Mouse (Mus musculus) small intestine, adult 2 months (tissue): Measurements from ENCODE around the gene Atg3. TPM values are rescaled to one million over a fixed set of nuclear protein-coding genes. Genes with fewer than 3 reads are reported as not detected.

Experiments
- H3K27ac ChIP-seq: fragments of 200-500 bp; 2 replicates; pipeline ENCODE4 v1.5.1; 2012; ENCODE audit warnings: low read depth, low read length, control low read depth, inconsistent platforms; ENCODE audit not compliant: insufficient read depth
- H3K27me3 ChIP-seq: fragments of 200-500 bp; 2 replicates; pipeline ENCODE4 v1.6.1; 2012; ENCODE audit warnings: mild to moderate bottlenecking, moderate library complexity, low read length, inconsistent platforms; ENCODE audit not compliant: control insufficient read depth, insufficient read depth
- H3K36me3 ChIP-seq: fragments of 200-500 bp; 2 replicates; pipeline ENCODE4 v1.6.1; 2012; ENCODE audit warnings: mild to moderate bottlenecking, low read length, control low read depth, inconsistent platforms; ENCODE audit not compliant: control insufficient read depth, insufficient read depth
- H3K4me1 ChIP-seq: fragments of 200-500 bp; 2 replicates; pipeline ENCODE4 v1.6.1; 2012; ENCODE audit warnings: low read length, inconsistent platforms, mixed read lengths; ENCODE audit not compliant: control insufficient read depth, insufficient read depth, insufficient read length
- H3K4me3 ChIP-seq: fragments of 200-500 bp; 2 replicates; pipeline ENCODE4 v1.5.1; 2012; ENCODE audit warnings: low read depth, mild to moderate bottlenecking, control low read depth, inconsistent platforms, low read length, moderate library complexity
- CTCF ChIP-seq: fragments of 200-500 bp; IDR thresholded peaks from 2 replicates; pipeline ENCODE4 v1.5.1; 2012; ENCODE audit warnings: low read depth, mild to moderate bottlenecking, control low read depth, inconsistent platforms, low read length, moderate library complexity, mixed read lengths; ENCODE audit not compliant: insufficient replicate concordance, insufficient read length; ENCODE audit errors: extremely low read depth
- POLR2A ChIP-seq: fragments of 200-500 bp; IDR thresholded peaks from 2 replicates; pipeline ENCODE4 v1.6.1; 2012; ENCODE audit warnings: low read depth, mild to moderate bottlenecking, control low read depth, inconsistent platforms, low read length, moderate library complexity
- WGBS: fragments of 180-500 bp; shearing (Covaris S2); methylation state at CpG from one replicate; pipeline ENCODE4 v1.1.7; 2018; 5-methylcytosine and 5-hydroxymethylcytosine counted together
- polyA plus RNA-seq: library from polyadenylated mRNA; depleted of rRNA; stranded (reverse); fragments of >200 nt; gene quantifications from 2 replicates; pipeline ENCODE4 v1.2.3, GENCODE M21; 2012

Atg3 gene
- polyA plus RNA-seq, 1 experiment = 27.0 TPM

GRCm38 (mm10) chr16:45124230-45125203 lies 34.1 kb upstream of the Atg3 start:
- no peaks in the 10 kb centered on the region for H3K36me3 ChIP-seq
- no peak overlapping the region for H3K4me3 ChIP-seq
- H3K27me3 ChIP-seq = no peaks in the 10 kb centered on the region
- no peaks in the 10 kb centered on the region for H3K4me1 ChIP-seq
- H3K27ac ChIP-seq = no peak overlapping the region
- TF ChIP-seq CTCF (no peak), POLR2A (no peak)
- 42% methylated on average over 9 of the region's 9 CpGs for WGBS

- TF ChIP-seq CTCF = no peak
- no peak for TF ChIP-seq POLR2A
- WGBS = 81% methylated on average over 2 of the region's 2 CpGs
These were observed 30.5 kb upstream of the Atg3 start for GRCm38 (mm10) chr16:45127936-45128710.

GRCm38 (mm10) chr16:45141711-45142110 lies 16.9 kb upstream of the Atg3 start:
- 93% methylated on average over 5 of the region's 5 CpGs for WGBS
- peaks cover 50% of the 10 kb centered on the region for H3K36me3 ChIP-seq

More at GRCm38 (mm10) chr16:45127936-45128710, 30.5 kb upstream of the Atg3 start:
- Histone ChIP-seq H3K27me3 (no peaks in the 10 kb centered on the region), H3K4me3 (no peak overlapping the region), H3K27ac (no peak overlapping the region), H3K4me1 (no peaks in the 10 kb centered on the region), H3K36me3 (no peaks in the 10 kb centered on the region)

GRCm38 (mm10) chr16:45142565-45142964 lies 16.0 kb upstream of the Atg3 start:
- no peak overlapping the region for H3K27ac ChIP-seq
- H3K4me3 ChIP-seq = no peak overlapping the region
- no peaks in the 10 kb centered on the region for H3K4me1 ChIP-seq
- 91% methylated on average over 5 of the region's 5 CpGs for WGBS
- H3K36me3 ChIP-seq = peaks cover 56% of the 10 kb centered on the region
- H3K27me3 ChIP-seq = no peaks in the 10 kb centered on the region
- no peak for TF ChIP-seq CTCF
- no peak for TF ChIP-seq POLR2A

More at GRCm38 (mm10) chr16:45141711-45142110, 16.9 kb upstream of the Atg3 start:
- Histone ChIP-seq H3K27ac (no peak overlapping the region), H3K4me1 (no peaks in the 10 kb centered on the region), H3K4me3 (no peak overlapping the region), H3K27me3 (no peaks in the 10 kb centered on the region)
- TF ChIP-seq CTCF (no peak), POLR2A (no peak)

- H3K27ac ChIP-seq = no peak overlapping the region
- H3K36me3 ChIP-seq = peaks cover 65% of the 10 kb centered on the region
- TF ChIP-seq POLR2A = no peak
- TF ChIP-seq CTCF = no peak
- 81% methylated on average over 6 of the region's 6 CpGs for WGBS
- H3K4me3 ChIP-seq = no peak overlapping the region
- no peaks in the 10 kb centered on the region for H3K27me3 ChIP-seq
- no peaks in the 10 kb centered on the region for H3K4me1 ChIP-seq
These were observed 13.5 kb upstream of the Atg3 start for GRCm38 (mm10) chr16:45145119-45145518.

- Histone ChIP-seq H3K4me3 (no peak overlapping the region), H3K4me1 (no peaks in the 10 kb centered on the region), H3K27ac (no peak overlapping the region), H3K27me3 (no peaks in the 10 kb centered on the region), H3K36me3 (peaks cover 61% of the 10 kb centered on the region)
- no peak for TF ChIP-seq CTCF
- no peak for TF ChIP-seq POLR2A
- WGBS = 90% methylated on average over 10 of the region's 10 CpGs
These were observed 10.0 kb upstream of the Atg3 start for GRCm38 (mm10) chr16:45148488-45149082.
